Mouse (Mus musculus): ENCODE measurements around the gene Zranb2. TPM values are rescaled to one million over a fixed set of nuclear protein-coding genes. Genes with fewer than 3 reads are reported as not detected.
A peak's percentile ranks its signal among the peaks of the same experiment; 100 is the strongest.

Zranb2 gene
- polyA plus RNA-seq (2012; rRNA removed): 2.4 TPM in 2 replicates

DNA sequence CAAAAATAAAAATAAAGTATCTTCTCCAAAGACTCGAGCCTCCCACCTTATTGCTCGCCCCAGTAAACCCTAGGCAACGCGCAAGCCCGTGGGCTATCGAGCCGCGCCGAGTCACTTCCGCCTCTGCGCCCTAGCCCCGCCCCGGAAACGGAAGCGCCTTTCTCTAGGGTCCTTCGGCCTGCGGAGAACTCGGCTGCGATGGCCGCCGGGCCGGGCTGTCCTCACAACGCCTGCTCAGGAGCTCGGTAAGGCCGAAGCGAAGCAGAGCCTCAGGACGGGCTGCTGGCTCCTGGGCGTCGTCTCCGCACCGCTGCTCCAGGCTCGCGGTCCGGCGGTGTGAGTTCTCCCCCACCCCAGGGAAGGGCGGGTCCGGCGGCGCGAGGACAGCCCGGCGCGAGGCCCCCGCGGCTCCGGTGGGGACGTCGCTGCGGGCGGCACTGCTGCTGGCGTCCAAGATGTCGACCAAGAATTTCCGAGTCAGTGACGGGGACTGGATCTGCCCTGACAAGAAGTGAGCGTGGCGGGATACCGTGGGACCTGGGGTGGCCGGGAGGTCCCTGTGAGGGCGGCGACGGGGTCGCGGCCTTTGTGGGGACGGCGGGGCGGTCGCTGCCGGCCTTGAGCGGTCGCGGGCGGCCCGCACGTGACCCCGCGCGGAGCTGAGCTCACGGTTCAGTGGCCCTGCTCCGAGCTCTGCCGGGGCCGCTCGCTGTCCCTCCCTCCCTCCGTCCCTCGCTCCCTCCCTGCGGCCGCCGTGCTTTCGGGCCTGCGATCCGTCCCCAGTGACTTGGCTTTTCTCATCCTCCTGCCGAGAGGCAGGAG, at the start of gene Zranb2:
Gene Zranb2, plus strand, starts transcription at position 197 of the 822 bp plus-strand sequence.
- Histone ChIP-seq H3K27me3 (ENCODE audit: control insufficient read depth, insufficient read depth, low read length) (no peaks in the 10 kb centered on the region), H3K36me3 (ENCODE audit: control insufficient read depth, insufficient read depth, low read length) (peaks cover 4% of the 10 kb centered on the region; the same call in 1 of the 2 replicates), H3K4me1 (ENCODE audit: control insufficient read depth, insufficient read depth, insufficient read length) (no peaks in the 10 kb centered on the region; the same call in none of the 2 replicates), H3K4me3 (ENCODE audit: extremely low read depth, insufficient read depth, insufficient read length) (peak within 1 kb of the TSS; percentile 92), H3K27ac (ENCODE audit: insufficient read depth, low read length) (peak within 1 kb of the TSS; percentile 96)
- WGBS: under 1% methylated on average over 83 of the region's 91 CpGs
- peak; percentile 85 to 89 for DNase-seq (ENCODE audit: low read depth in 1 of 2, low spot score in 2 of 2)
- TF ChIP-seq POLR2A (IDR thresholded peaks at IDR 0.05; ENCODE audit: low read depth, low read length): peak; percentile 7; the same call in 1 of the 2 replicates
- no peak for TF ChIP-seq CTCF (IDR thresholded peaks at IDR 0.05; ENCODE audit: extremely low read depth, insufficient read depth, insufficient read length, insufficient replicate concordance)

DNA sequence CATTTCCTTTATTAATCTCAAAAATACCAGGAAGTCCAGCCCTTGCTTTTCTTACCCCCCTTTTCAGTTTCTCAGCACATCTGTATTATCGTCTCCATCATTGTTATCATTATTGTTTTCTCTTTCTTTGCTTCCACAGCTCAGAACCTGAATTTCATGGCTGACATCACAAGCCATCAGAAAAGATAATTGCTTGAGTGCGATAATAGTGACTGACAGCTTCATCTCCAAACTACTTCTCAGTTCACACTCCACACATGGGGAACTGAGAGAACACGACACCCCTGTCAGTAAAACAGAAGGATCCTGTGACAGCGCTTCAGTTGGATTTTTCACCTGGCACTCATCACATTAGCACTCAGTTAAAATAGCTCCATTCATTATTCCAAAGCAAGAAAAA, 41.9 kb upstream of the Zranb2 start:
- Histone ChIP-seq H3K4me3 (ENCODE audit: extremely low read depth, insufficient read depth, insufficient read length) (no peak overlapping the region), H3K27ac (ENCODE audit: insufficient read depth, low read length) (no peak overlapping the region), H3K4me1 (ENCODE audit: control insufficient read depth, insufficient read depth, insufficient read length) (no peaks in the 10 kb centered on the region), H3K36me3 (ENCODE audit: control insufficient read depth, insufficient read depth, low read length) (no peaks in the 10 kb centered on the region), H3K27me3 (ENCODE audit: control insufficient read depth, insufficient read depth, low read length) (no peaks in the 10 kb centered on the region)
- no peak for DNase-seq (ENCODE audit: low read depth in 1 of 2, low spot score in 2 of 2)
- WGBS: 82% methylated on average over 4 of the region's 4 CpGs
- TF ChIP-seq CTCF (IDR thresholded peaks at IDR 0.05; ENCODE audit: extremely low read depth, insufficient read depth, insufficient read length, insufficient replicate concordance) (no peak), POLR2A (IDR thresholded peaks at IDR 0.05; ENCODE audit: low read depth, low read length) (no peak)

DNA sequence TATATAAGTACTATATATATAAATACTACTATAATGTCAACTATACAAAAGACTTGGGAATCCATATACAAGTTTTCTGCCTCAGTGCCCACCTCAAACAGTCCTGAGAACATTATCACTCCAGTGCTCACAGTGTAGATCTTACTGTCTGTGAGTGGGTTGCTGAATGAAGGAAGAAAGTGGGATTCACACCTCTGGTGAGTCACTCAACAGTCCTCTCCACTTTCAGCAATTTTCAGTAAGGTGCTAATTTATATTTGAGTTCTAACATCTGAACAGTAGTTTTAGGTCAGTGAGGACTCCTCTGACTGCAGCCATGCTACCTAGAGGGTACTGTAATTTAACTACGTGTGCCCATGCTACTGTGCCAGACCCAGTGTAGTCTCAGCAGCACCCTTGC, 31.7 kb upstream of the Zranb2 start:
- no peak overlapping the region for H3K27ac ChIP-seq (ENCODE audit: insufficient read depth, low read length)
- TF ChIP-seq CTCF (IDR thresholded peaks at IDR 0.05; ENCODE audit: extremely low read depth, insufficient read depth, insufficient read length, insufficient replicate concordance) (no peak), POLR2A (IDR thresholded peaks at IDR 0.05; ENCODE audit: low read depth, low read length) (no peak)
- H3K27me3 ChIP-seq (ENCODE audit: control insufficient read depth, insufficient read depth, low read length): no peaks in the 10 kb centered on the region
- DNase-seq (ENCODE audit: low read depth in 1 of 2, low spot score in 2 of 2): no peak
- 76% methylated on average over 1 of the region's 1 CpGs for WGBS
- no peaks in the 10 kb centered on the region for H3K36me3 ChIP-seq (ENCODE audit: control insufficient read depth, insufficient read depth, low read length)
- H3K4me1 ChIP-seq (ENCODE audit: control insufficient read depth, insufficient read depth, insufficient read length): no peaks in the 10 kb centered on the region
- H3K4me3 ChIP-seq (ENCODE audit: extremely low read depth, insufficient read depth, insufficient read length): no peak overlapping the region

DNA sequence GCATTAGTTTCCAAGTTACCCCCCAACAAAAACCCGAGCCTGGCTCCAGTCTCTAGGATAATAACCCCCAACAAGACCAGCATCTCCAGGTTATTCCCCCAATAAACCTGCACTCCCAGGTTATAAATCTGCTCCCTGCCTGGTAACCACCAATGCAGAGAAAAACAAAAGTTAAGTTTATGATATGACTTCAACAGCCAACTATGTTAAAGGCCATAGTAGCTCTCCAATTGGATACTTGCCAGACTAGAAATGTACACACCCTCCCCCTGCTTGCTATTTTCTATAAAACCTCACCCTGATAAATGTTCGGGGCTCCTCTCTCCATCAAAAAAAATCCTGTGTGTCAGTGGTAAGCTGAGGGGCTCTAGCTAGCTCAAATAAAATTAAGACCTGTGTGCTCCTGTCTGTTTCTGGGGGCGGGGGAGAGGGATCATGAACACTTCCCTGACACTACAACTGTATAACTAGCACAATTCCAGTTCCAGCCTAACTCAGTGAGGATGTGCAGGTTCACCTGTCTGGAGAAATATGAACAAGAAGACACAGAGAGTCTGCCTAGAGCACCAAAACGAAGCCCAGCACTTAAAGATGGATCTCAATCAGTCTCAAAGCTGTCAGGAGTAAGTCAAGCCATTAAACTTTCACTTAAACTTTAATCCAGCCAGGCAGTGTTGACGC, 19.7 kb upstream of the Zranb2 start:
- DNase-seq (ENCODE audit: low read depth in 1 of 2, low spot score in 2 of 2): no peak
- 79% methylated on average over 5 of the region's 5 CpGs for WGBS
- TF ChIP-seq POLR2A (IDR thresholded peaks at IDR 0.05; ENCODE audit: low read depth, low read length) (no peak), CTCF (IDR thresholded peaks at IDR 0.05; ENCODE audit: extremely low read depth, insufficient read depth, insufficient read length, insufficient replicate concordance) (no peak)
- Histone ChIP-seq H3K27me3 (ENCODE audit: control insufficient read depth, insufficient read depth, low read length) (no peaks in the 10 kb centered on the region), H3K4me1 (ENCODE audit: control insufficient read depth, insufficient read depth, insufficient read length) (no peaks in the 10 kb centered on the region), H3K27ac (ENCODE audit: insufficient read depth, low read length) (no peak overlapping the region), H3K4me3 (ENCODE audit: extremely low read depth, insufficient read depth, insufficient read length) (no peak overlapping the region), H3K36me3 (ENCODE audit: control insufficient read depth, insufficient read depth, low read length) (no peaks in the 10 kb centered on the region)

DNA sequence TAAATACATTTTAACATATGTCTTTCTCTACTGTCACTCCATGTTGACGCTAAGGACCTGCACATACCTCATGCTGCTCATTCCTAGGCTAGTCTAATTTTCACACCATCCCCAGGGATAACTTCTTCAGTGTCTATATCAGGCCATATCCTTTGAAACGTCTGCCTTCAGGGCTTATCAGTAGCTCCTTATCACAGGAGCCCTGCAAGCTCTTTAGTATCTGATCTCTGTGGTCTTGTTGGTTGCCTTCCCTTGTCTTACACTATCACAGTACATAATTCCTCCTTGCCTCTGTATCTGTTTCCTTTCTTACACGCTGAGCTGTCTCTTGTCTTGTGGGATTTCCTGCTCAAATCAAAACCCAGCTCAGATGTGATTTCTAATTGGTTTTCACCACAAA, 17.5 kb upstream of the Zranb2 start:
- H3K36me3 ChIP-seq (ENCODE audit: control insufficient read depth, insufficient read depth, low read length): no peaks in the 10 kb centered on the region
- H3K27me3 ChIP-seq (ENCODE audit: control insufficient read depth, insufficient read depth, low read length): no peaks in the 10 kb centered on the region
- H3K27ac ChIP-seq (ENCODE audit: insufficient read depth, low read length): no peak overlapping the region
- DNase-seq (ENCODE audit: low read depth in 1 of 2, low spot score in 2 of 2): no peak
- 38% methylated on average over 3 of the region's 3 CpGs for WGBS
- TF ChIP-seq POLR2A (IDR thresholded peaks at IDR 0.05; ENCODE audit: low read depth, low read length): no peak
- TF ChIP-seq CTCF (IDR thresholded peaks at IDR 0.05; ENCODE audit: extremely low read depth, insufficient read depth, insufficient read length, insufficient replicate concordance): no peak
- H3K4me1 ChIP-seq (ENCODE audit: control insufficient read depth, insufficient read depth, insufficient read length): no peaks in the 10 kb centered on the region
- H3K4me3 ChIP-seq (ENCODE audit: extremely low read depth, insufficient read depth, insufficient read length): no peak overlapping the region

DNA sequence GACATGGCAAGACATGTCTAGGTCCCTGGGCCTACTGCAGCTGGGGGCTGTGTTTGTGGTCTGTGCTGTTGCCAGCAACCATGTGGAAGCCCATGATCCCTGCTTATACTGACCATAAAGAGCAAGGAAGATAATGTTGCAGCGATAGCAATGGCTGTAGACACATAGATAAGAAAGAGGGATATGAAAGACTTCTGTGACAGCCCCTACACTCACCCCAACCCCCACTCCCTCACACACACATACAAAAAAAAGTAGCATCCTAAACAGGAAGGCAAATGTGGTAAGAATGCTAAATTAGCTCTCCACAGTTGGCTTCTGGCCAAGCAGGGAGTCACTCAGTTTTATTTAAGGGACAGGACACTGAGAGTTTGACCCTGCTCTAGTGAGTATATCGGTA, 16.0 kb upstream of the Zranb2 start:
- TF ChIP-seq CTCF (IDR thresholded peaks at IDR 0.05; ENCODE audit: extremely low read depth, insufficient read depth, insufficient read length, insufficient replicate concordance) (no peak), POLR2A (IDR thresholded peaks at IDR 0.05; ENCODE audit: low read depth, low read length) (no peak)
- no peak for DNase-seq (ENCODE audit: low read depth in 1 of 2, low spot score in 2 of 2)
- no peaks in the 10 kb centered on the region for H3K4me1 ChIP-seq (ENCODE audit: control insufficient read depth, insufficient read depth, insufficient read length)
- H3K36me3 ChIP-seq (ENCODE audit: control insufficient read depth, insufficient read depth, low read length): no peaks in the 10 kb centered on the region
- no peak overlapping the region for H3K4me3 ChIP-seq (ENCODE audit: extremely low read depth, insufficient read depth, insufficient read length)
- H3K27ac ChIP-seq (ENCODE audit: insufficient read depth, low read length): no peak overlapping the region
- H3K27me3 ChIP-seq (ENCODE audit: control insufficient read depth, insufficient read depth, low read length): no peaks in the 10 kb centered on the region
- 43% methylated on average over 2 of the region's 2 CpGs for WGBS
